Mouse (Mus musculus) granulocyte monocyte progenitor cell, adult 5-6 weeks (primary cell): ENCODE results near the gene Mrtfa. TPM values are rescaled to one million over a fixed set of nuclear protein-coding genes. Genes with fewer than 3 reads are reported as not detected.

Experiments
- ATAC-seq: replicated peaks from 2 replicates; pipeline ENCODE4 v1.8.0; 2016; ENCODE audit warnings: mild to moderate bottlenecking, moderate TSS enrichment, inconsistent platforms; ENCODE audit not compliant: poor library complexity, severe bottlenecking
- total RNA-seq, 2 experiments: library from RNA; stranded (forward) in 1 of 2; stranded (reverse) in 1 of 2; fragments of 200-712, 200-1000 nt in 1 of 2; fragments of >200 nt in 1 of 2; fragmentation: Nextera tagmentation in 1 of 2; gene quantifications; 2 replicates each; pipeline ENCODE4 v1.2.3; 2014 to 2017

Mrtfa gene
- total RNA-seq, 2 experiments from 2014 or later = 11.1 to 36.9 TPM

DNA sequence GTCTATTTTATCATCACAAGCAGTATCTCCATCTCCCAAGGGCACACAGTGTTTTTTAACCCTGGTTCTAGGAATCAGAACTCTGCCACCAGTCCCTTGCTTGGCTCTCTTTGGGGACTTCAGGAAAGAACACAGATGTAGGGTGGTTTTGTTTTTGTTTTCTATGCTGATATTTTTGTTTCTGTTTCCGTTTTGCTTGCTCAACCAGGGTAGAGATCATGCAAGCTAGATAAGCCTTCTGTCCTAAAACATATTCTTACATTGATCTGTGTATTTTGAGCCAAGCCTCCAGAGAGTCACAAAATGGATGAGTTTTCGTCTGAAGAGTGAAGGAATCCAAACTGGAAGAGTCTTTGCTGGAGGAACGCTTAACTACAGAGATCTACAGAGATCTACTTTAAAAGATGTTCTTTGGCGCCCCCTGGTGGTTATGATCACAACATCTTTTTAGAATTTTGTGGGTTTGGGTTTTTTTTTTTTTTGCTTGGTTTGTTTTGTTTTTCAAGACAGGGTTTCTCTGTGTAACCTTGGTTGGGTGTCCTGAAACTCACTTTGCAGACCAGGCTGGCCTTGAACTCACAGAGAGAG, 8.9 kb upstream of the Mrtfa start:
- ATAC-seq = peak; percentile 20; the same call in 1 of the 2 replicates

- ATAC-seq = no peak
These were observed 7.9 kb upstream of the Mrtfa start for GRCm38 (mm10) chr15:81198447-81198846.

DNA sequence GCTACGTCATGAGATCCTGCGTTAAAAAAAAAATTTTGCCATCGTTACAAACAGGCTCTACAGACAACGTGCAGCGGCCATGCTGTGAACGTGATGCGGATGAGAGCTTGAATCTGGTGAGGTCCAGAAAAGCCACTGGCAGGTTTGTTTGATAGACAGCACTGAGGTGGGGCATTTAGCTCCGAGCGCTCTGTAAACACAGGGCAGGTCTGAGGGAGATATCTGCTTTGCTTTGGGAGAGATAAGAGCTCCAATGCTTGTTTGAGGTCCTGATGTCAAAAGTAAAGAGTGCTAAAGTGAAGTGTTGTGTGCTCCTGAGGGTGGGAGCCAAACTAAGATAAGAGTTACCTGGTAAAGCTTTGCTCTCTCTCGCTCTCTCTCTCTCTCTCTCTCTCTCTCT, 6.6 kb upstream of the Mrtfa start:
- no peak for ATAC-seq

DNA sequence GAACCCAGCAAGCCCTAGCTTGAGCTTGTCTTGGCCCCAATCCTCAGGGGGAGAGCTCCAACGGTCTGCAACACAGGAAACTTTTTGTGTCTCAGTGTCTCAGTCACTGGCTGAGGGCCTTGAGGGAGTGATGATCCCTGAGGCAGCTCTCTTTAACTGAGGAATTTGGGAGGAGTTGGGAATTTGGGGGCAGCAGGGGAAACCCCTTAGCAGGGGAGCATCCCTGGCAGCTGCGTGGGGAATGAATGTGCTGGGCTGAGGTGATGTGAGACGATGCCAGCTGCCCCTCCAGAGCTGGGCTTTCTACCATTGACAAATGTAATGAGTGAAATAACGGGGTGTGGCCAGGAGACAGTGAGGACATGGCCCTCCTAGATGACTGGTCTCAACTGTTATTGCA, 4.9 kb upstream of the Mrtfa start:
- ATAC-seq = no peak

DNA sequence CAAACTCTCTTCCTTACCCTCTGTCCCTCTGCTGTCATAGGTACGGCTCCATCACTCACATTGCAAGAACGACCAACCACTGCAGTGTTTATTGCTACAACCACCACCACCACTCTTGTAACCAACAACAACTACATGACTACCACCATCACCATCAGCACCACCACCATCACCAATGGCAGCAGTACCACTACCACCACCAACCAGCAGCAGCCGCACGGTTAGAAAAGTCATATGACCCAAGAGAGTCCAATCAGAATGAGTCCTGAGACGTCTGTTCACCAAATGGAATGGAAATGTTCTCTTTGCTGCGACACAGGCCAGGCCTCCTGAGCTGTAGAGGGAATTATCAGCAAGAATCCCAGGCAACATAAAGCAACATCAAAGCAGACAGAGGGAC, 4.2 kb upstream of the Mrtfa start:
- no peak for ATAC-seq

GRCm38 (mm10) chr15:81192858-81193257, 2.3 kb upstream of the Mrtfa start:
- no peak for ATAC-seq

DNA sequence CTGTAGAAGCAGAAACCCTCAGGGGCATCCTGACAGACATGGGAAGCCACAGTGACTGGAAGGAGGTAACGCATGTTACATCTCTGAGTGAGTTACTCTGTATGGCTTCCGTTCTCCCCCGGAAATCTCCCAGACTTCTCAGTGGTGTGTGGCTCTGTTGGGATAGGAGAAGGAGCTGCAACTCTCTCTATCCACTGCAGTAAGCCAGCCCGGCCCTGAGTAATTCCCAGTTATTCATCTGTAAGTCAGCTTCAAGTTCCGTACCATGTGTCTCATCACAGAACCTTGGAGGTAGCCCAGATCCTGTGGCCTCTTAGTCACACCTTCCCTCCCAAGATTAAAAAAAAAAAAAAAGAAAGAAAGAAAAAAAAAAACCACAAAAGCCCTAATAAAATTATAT, 1.8 kb upstream of the Mrtfa start:
- no peak for ATAC-seq

DNA sequence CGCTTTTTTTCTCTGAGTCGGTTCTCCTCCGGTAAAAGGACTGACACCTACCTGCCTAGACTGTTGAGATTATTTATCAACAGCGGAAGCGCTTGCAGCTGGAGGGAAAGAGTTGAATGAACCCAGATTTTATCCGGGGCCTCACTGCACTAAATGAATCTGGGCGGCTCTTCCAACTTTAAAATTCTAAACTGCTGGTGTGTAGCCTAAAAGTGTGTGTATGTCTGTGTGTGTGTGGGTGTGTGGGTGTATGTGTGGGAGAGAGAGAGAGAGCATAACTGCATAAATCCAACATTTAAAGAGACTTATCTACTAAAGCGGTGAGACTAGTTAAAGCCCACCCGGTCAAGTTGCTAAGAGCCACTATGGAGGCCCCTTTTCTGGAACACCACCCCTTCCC, 746 bp upstream of the Mrtfa start:
- ATAC-seq = no peak

- peak; percentile 10; the same call in 1 of the 2 replicates for ATAC-seq
These were observed 437 bp downstream of the Mrtfa start for GRCm38 (mm10) chr15:81190011-81190629.

DNA sequence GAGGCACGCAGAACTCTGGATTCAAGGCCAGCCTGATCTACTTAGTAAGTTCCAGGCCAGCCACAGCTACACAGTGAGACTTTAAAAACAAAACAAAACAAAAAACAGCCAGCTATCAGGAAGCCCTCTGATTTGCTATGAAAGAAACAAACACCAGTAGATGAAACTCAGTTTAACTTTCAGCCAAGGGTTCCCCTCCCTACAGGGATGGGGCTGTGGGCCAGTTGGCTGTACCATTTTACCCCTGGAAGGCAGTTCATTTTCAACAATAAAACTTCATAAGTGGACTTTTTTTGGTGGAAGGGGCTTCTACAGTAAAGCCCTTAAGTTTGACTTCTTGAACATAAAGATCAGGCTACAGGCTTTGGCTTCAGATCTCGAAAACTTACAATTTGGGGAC, 1.5 kb downstream of the Mrtfa start:
- no peak for ATAC-seq

- no peak for ATAC-seq
These were observed 5.6 kb downstream of the Mrtfa start for GRCm38 (mm10) chr15:81184913-81185312.

DNA sequence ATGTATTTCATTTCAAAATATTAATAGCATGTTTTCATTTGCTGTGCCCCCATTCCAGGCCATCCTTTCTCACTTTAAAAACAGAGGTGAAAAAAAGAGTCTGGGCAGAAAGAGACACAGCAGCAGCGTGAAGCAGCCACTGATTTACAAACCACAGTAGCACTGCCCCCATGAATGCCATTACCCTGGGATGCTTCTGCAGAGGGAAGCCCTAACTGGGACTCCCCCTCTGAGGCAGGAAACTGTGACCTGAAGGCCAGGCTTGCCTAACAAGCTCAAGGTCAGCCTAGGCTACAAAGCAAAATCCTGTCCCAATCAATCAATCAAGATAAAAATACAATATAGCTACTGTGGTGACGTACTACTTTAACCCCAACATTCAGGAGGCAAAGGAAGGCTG, 9.3 kb downstream of the Mrtfa start:
- ATAC-seq = no peak

DNA sequence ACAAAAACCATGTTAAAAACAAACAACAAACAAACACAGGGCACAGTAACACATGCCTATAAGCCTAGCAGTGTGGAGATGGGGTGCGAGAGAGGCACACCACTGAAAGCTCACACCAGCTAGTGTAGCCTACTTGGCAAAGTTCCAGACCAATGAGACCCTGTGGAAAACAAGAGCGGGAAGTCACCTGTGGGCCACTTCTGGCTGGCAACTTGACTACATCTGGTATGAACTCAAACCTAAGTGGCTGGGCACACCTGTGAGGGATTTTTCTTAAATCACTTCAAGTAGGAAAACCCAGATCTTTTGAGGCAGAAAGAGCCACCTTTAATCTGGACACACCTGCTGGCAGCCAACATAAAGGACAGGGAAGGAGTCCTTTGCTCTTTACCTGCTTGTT, 11.0 kb downstream of the Mrtfa start:
- no peak for ATAC-seq

DNA sequence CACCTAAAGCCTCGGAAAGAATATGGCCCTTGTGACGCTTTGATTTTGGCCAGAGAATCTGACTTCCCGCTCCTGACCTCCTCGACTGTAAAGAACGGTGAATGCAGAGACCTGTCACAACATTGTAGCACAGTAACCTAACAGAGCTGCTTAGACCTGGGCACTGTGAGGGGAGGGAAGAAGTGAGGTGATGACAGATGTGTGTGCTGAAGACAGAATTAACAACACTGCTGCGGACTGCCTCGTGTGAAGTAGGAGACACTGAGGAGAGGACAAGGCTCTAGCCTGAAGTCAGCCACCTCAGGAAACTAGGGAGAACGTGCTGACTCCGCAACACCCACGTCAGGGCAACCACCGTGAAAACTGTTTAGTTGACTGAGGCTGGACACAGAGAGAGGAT, 11.9 kb downstream of the Mrtfa start:
- ATAC-seq = no peak

DNA sequence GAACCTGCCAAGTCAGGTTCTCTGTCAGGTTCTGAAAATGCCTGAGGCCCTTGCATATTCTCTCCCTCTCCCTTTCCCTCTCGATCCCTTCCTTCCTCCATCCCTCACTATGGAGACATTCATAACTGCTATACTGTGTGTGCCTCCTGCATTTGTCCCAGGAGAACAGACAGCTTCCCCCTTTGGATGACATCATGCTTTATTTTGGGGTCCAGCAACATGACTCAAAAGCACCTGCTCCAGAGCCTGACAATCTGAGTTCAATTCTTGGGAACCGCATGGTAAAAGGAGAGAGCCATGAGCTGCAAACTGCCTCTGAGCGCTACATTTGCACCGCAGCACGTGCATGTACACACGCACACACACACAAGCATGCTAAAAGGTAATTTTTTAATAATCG, 12.7 kb downstream of the Mrtfa start:
- ATAC-seq = no peak

GRCm38 (mm10) chr15:81175633-81176032, 14.9 kb downstream of the Mrtfa start:
- ATAC-seq = no peak

- no peak for ATAC-seq
These were observed 18.3 kb downstream of the Mrtfa start for GRCm38 (mm10) chr15:81172259-81172658.

DNA sequence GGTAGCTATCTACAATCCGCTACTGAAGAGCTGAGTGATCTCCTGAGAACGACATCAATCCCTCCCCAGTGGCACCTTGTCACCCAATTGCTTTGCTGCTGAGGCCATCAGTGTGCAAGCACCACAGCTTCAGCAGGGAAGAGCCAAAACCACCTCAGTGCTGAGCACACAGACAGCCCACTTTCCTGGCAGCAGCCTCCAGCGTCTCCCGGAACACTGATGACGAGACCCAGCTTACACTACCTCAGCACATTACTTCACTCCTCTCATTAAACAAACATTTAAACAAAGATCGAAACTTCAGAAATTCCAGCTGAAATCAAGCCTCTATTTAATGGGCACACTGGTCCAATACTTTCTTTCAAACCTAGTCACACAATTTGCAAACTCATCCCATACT, 21.8 kb downstream of the Mrtfa start:
- ATAC-seq = no peak

GRCm38 (mm10) chr15:81167831-81168230, 22.7 kb downstream of the Mrtfa start:
- no peak for ATAC-seq

DNA sequence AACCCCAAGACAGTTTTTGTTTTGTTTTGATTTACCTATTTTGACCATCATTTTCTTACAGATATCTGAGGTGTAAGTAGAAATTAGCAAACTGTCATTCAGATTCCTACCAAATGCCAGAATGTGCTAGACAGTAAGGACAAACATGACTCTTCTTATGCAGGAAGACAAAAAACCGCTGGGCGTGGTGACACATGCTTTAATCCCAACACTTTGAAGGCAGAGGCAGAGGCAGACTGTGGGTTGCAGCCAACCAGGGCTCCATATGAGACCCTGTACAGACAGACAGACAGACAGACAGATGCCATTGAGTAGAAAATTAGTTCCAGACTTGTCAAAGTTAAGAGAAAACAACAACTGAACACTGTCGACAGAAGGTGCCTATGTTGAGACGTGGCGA, 24.3 kb downstream of the Mrtfa start:
- no peak for ATAC-seq

- ATAC-seq = no peak
These were observed 25.8 kb downstream of the Mrtfa start for GRCm38 (mm10) chr15:81164560-81165310.

DNA sequence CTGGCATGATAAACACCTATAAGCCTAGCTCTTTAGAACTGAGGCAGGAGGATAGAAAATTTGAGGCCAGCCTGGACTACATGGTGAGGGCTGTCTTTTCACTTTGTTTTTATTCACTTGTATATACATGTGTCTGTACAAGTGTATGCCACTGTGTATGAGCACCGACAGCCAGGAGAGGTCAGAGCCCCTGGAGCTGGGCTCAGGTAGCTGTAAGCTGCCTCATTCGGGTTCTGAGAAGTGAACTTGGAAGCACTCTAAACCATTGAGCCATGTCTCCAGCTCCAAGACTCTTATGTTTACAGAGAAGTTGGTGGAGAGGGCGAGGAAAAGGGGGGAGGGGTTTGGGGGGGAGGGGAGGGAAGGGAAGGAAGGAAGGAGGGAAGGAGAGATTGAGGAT, 29.0 kb downstream of the Mrtfa start:
- no peak for ATAC-seq
